Mouse (Mus musculus): ENCODE measurements at regions not wholly inside any gene's neighbourhood (a gene's known extent, or its start where the extent isn't known, plus 50 kb on each side); places are given as distances from the start of the nearest gene placed in this dataset.

GRCm38 (mm10) chr13:83744110-83744752, 240.4 kb downstream of the Mef2c start:
- H3K36me3 ChIP-seq (ENCODE audit: control insufficient read depth, insufficient read depth, low read length, poor library complexity, severe bottlenecking) = no peaks in the 10 kb centered on the region
- no peaks in the 10 kb centered on the region; the same call in 1 of the 2 replicates for H3K27me3 ChIP-seq (ENCODE audit: control insufficient read depth, insufficient read depth, low read length, poor library complexity, severe bottlenecking)
- H3K9ac ChIP-seq (ENCODE audit: low read depth, poor library complexity, severe bottlenecking) = 0 out of 2 replicates have a peak overlapping the region, but pooled peaks have one; percentile 15
- no peak for TF ChIP-seq CTCF (IDR thresholded peaks at IDR 0.05; ENCODE audit: low read depth, low read length)
- no peak for TF ChIP-seq POLR2A (IDR thresholded peaks at IDR 0.05; ENCODE audit: insufficient read depth, low read length)
- no peak for TF ChIP-seq EP300 (IDR thresholded peaks at IDR 0.05; ENCODE audit: insufficient read depth, low read depth, low read length)
- no peak overlapping the region for H3K27ac ChIP-seq (ENCODE audit: insufficient read depth, low read length)
- no peaks in the 10 kb centered on the region for H3K4me1 ChIP-seq (ENCODE audit: control insufficient read depth, insufficient read depth, low read length)
- no peaks in the 10 kb centered on the region for H3K9me3 ChIP-seq (replicated peaks; ENCODE audit: control insufficient read depth, insufficient read depth, low read length, poor library complexity, severe bottlenecking)
- no peak overlapping the region for H3K4me3 ChIP-seq (ENCODE audit: low read depth, low read length)

- H3K4me3 ChIP-seq (ENCODE audit: low read depth, low read length) = peak overlapping the region; percentile 65
- H3K27me3 ChIP-seq (ENCODE audit: control insufficient read depth, insufficient read depth, low read length, poor library complexity, severe bottlenecking) = no peaks in the 10 kb centered on the region; the same call in 1 of the 2 replicates
- TF ChIP-seq POLR2A (IDR thresholded peaks at IDR 0.05; ENCODE audit: insufficient read depth, low read length) (peak; percentile 22), CTCF (IDR thresholded peaks at IDR 0.05; ENCODE audit: low read depth, low read length) (no peak)
- no peak overlapping the region for H3K27ac ChIP-seq (ENCODE audit: insufficient read depth, low read length)
- 0 out of 2 replicates have a peak overlapping the region, but pooled peaks have one; percentile 15 for H3K9ac ChIP-seq (ENCODE audit: low read depth, poor library complexity, severe bottlenecking)
- no peaks in the 10 kb centered on the region for H3K4me1 ChIP-seq (ENCODE audit: control insufficient read depth, insufficient read depth, low read length)
- no peaks in the 10 kb centered on the region for H3K9me3 ChIP-seq (replicated peaks; ENCODE audit: control insufficient read depth, insufficient read depth, low read length, poor library complexity, severe bottlenecking)
- no peaks in the 10 kb centered on the region for H3K36me3 ChIP-seq (ENCODE audit: control insufficient read depth, insufficient read depth, low read length, poor library complexity, severe bottlenecking)
Measured at GRCm38 (mm10) chr13:83744981-83745555, 241.2 kb downstream of the Mef2c start.

GRCm38 (mm10) chr13:83745961-83746360, 242.1 kb downstream of the Mef2c start:
- Histone ChIP-seq H3K4me1 (ENCODE audit: control insufficient read depth, insufficient read depth, low read length) (no peaks in the 10 kb centered on the region), H3K9me3 (replicated peaks; ENCODE audit: control insufficient read depth, insufficient read depth, low read length, poor library complexity, severe bottlenecking) (no peaks in the 10 kb centered on the region), H3K27ac (ENCODE audit: insufficient read depth, low read length) (no peak overlapping the region), H3K36me3 (ENCODE audit: control insufficient read depth, insufficient read depth, low read length, poor library complexity, severe bottlenecking) (no peaks in the 10 kb centered on the region), H3K9ac (ENCODE audit: low read depth, poor library complexity, severe bottlenecking) (no peak overlapping the region), H3K27me3 (ENCODE audit: control insufficient read depth, insufficient read depth, low read length, poor library complexity, severe bottlenecking) (no peaks in the 10 kb centered on the region; the same call in 1 of the 2 replicates), H3K4me3 (ENCODE audit: low read depth, low read length) (no peak overlapping the region)
- TF ChIP-seq CTCF (IDR thresholded peaks at IDR 0.05; ENCODE audit: low read depth, low read length) (no peak), POLR2A (IDR thresholded peaks at IDR 0.05; ENCODE audit: insufficient read depth, low read length) (no peak), EP300 (IDR thresholded peaks at IDR 0.05; ENCODE audit: insufficient read depth, low read depth, low read length) (no peak)

DNA sequence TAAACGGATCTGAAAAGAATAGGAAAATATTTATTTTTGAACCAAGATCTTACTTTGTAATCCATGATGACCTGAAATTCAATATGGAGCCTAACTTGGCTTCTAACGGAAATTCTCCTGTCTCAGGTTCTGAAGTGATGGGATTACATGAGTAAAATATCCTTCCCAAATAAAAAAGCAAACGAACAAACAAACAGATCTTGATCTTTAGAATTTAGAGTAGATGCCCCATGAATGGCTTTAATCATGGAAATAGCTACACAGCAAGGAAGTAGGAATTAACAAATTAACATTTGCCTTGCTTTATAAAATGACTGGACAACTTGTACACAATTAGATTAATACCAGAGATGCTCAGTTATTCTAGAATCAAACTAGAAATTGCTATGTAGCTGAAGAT, 243.8 kb downstream of the Mef2c start:
- Histone ChIP-seq H3K36me3 (ENCODE audit: control insufficient read depth, insufficient read depth, low read length, poor library complexity, severe bottlenecking) (no peaks in the 10 kb centered on the region), H3K4me1 (ENCODE audit: control insufficient read depth, insufficient read depth, low read length) (no peaks in the 10 kb centered on the region), H3K27ac (ENCODE audit: insufficient read depth, low read length) (no peak overlapping the region), H3K9ac (ENCODE audit: low read depth, poor library complexity, severe bottlenecking) (no peak overlapping the region), H3K27me3 (ENCODE audit: control insufficient read depth, insufficient read depth, low read length, poor library complexity, severe bottlenecking) (no peaks in the 10 kb centered on the region; the same call in 1 of the 2 replicates), H3K4me3 (ENCODE audit: low read depth, low read length) (no peak overlapping the region), H3K9me3 (replicated peaks; ENCODE audit: control insufficient read depth, insufficient read depth, low read length, poor library complexity, severe bottlenecking) (no peaks in the 10 kb centered on the region)
- TF ChIP-seq EP300 (IDR thresholded peaks at IDR 0.05; ENCODE audit: insufficient read depth, low read depth, low read length) = no peak
- no peak for TF ChIP-seq POLR2A (IDR thresholded peaks at IDR 0.05; ENCODE audit: insufficient read depth, low read length)
- no peak for TF ChIP-seq CTCF (IDR thresholded peaks at IDR 0.05; ENCODE audit: low read depth, low read length)

- Histone ChIP-seq H3K36me3 (ENCODE audit: control insufficient read depth, insufficient read depth, low read length, poor library complexity, severe bottlenecking) (no peaks in the 10 kb centered on the region), H3K27ac (ENCODE audit: insufficient read depth, low read length) (no peak overlapping the region), H3K4me3 (ENCODE audit: low read depth, low read length) (no peak overlapping the region), H3K9ac (ENCODE audit: low read depth, poor library complexity, severe bottlenecking) (no peak overlapping the region), H3K27me3 (ENCODE audit: control insufficient read depth, insufficient read depth, low read length, poor library complexity, severe bottlenecking) (no peaks in the 10 kb centered on the region; the same call in 1 of the 2 replicates), H3K4me1 (ENCODE audit: control insufficient read depth, insufficient read depth, low read length) (no peaks in the 10 kb centered on the region), H3K9me3 (replicated peaks; ENCODE audit: control insufficient read depth, insufficient read depth, low read length, poor library complexity, severe bottlenecking) (no peaks in the 10 kb centered on the region)
- TF ChIP-seq EP300 (IDR thresholded peaks at IDR 0.05; ENCODE audit: insufficient read depth, low read depth, low read length) (no peak), POLR2A (IDR thresholded peaks at IDR 0.05; ENCODE audit: insufficient read depth, low read length) (no peak)
Measured at GRCm38 (mm10) chr13:83749376-83750150, 245.7 kb downstream of the Mef2c start.

DNA sequence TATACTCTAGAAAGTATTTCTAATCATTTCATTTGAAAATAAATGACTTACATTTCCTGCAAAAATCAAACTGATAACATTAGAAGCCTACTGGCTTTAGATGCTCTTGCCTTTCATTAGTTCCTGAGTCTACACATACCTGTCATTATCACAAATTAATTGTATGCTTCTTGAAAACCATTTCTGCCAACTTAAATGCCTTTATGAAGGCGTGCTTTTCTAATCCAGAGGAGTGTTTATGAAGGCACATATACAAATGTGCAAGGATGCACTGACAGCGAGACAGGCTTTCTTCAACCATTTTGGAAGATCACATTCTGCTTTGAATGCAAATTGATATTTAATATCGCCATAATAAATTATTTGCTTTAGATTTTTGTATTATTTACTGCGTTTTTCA, 246.6 kb downstream of the Mef2c start:
- no peaks in the 10 kb centered on the region; the same call in 1 of the 2 replicates for H3K27me3 ChIP-seq (ENCODE audit: control insufficient read depth, insufficient read depth, low read length, poor library complexity, severe bottlenecking)
- H3K9ac ChIP-seq (ENCODE audit: low read depth, poor library complexity, severe bottlenecking) = no peak overlapping the region
- no peak overlapping the region for H3K27ac ChIP-seq (ENCODE audit: insufficient read depth, low read length)
- H3K9me3 ChIP-seq (replicated peaks; ENCODE audit: control insufficient read depth, insufficient read depth, low read length, poor library complexity, severe bottlenecking) = no peaks in the 10 kb centered on the region
- TF ChIP-seq CTCF (IDR thresholded peaks at IDR 0.05; ENCODE audit: low read depth, low read length) (no peak), POLR2A (IDR thresholded peaks at IDR 0.05; ENCODE audit: insufficient read depth, low read length) (no peak)
- H3K4me1 ChIP-seq (ENCODE audit: control insufficient read depth, insufficient read depth, low read length) = no peaks in the 10 kb centered on the region
- H3K36me3 ChIP-seq (ENCODE audit: control insufficient read depth, insufficient read depth, low read length, poor library complexity, severe bottlenecking) = no peaks in the 10 kb centered on the region
- no peak overlapping the region for H3K4me3 ChIP-seq (ENCODE audit: low read depth, low read length)

All from ES-Bruce4 (cell line).